Mouse (Mus musculus) small intestine, adult 10 weeks (tissue): Measurements from ENCODE around the gene Slc1a5. TPM values are rescaled to one million over a fixed set of nuclear protein-coding genes. Genes with fewer than 3 reads are reported as not detected.

Source experiments
- polyA plus RNA-seq: library from polyadenylated mRNA; stranded (reverse); fragments of 350-450 nt; fragmentation: Illumina TruSeq; extraction: RNeasy Lipid Tissue Mini Kit (QIAGEN cat#74804); gene quantifications from one replicate; pipeline ENCODE4 v1.2.3, GENCODE M21; 2014; ENCODE audit warnings: low replicate concordance

Slc1a5 gene
- 17.6 TPM for polyA plus RNA-seq

GRCm38 (mm10) chr7:16780825-16781554 lies at the start of gene Slc1a5:
Slc1a5 (plus strand) TSS chr7:16781340.

GRCm38 (mm10) chr7:16738073-16738696 lies 43.0 kb upstream of the Slc1a5 start, which contains the start of gene Ap2s1:
Ap2s1 (plus strand) TSS chr7:16738410.

GRCm38 (mm10) chr7:16815351-16815941 lies 34.3 kb downstream of the Slc1a5 start, which contains the start of gene Strn4:
Strn4 (plus strand) TSS chr7:16815889.

GRCm38 (mm10) chr7:16816475-16817122 lies 35.5 kb downstream of the Slc1a5 start, which contains the start of gene Fkrp:
Fkrp (minus strand) TSS chr7:16816732.

GRCm38 (mm10) chr7:16842645-16843063 lies 61.5 kb downstream of the Slc1a5 start, which contains the start of gene Prkd2:
Prkd2 (plus strand) TSS chr7:16842902.

Other genes starting within 250 kb of the Slc1a5 start
- gene Arhgap35, start 166.3 kb upstream of the Slc1a5 start, polyA plus RNA-seq = 5.0 TPM
- gene Ceacam15, start 105.6 kb upstream of the Slc1a5 start, polyA plus RNA-seq = not detected
- not detected for gene Ceacam9, start 59.4 kb upstream of the Slc1a5 start, polyA plus RNA-seq
- 62.1 TPM for gene Ap2s1, start 42.9 kb upstream of the Slc1a5 start, polyA plus RNA-seq
- 8.1 TPM for gene Strn4, start 34.5 kb downstream of the Slc1a5 start, polyA plus RNA-seq
- gene Fkrp, start 35.4 kb downstream of the Slc1a5 start, polyA plus RNA-seq = 2.6 TPM
- gene Prkd2, start 61.6 kb downstream of the Slc1a5 start, polyA plus RNA-seq = 0.59 TPM
- 0.93 TPM for gene Dact3, start 94.0 kb downstream of the Slc1a5 start, polyA plus RNA-seq
- not detected for gene Gng8, start 110.4 kb downstream of the Slc1a5 start, polyA plus RNA-seq
- 0.59 TPM for gene Ptgir, start 125.2 kb downstream of the Slc1a5 start, polyA plus RNA-seq
- gene Calm3, start 142.8 kb downstream of the Slc1a5 start, polyA plus RNA-seq = 15.4 TPM
- gene Pnmal2, start 163.3 kb downstream of the Slc1a5 start, polyA plus RNA-seq = 0.11 TPM
- gene Pnmal1, start 178.3 kb downstream of the Slc1a5 start, polyA plus RNA-seq = 0.30 TPM
- gene Gm42372, start 201.7 kb downstream of the Slc1a5 start, polyA plus RNA-seq = 0.30 TPM
- 0.26 TPM for gene Ccdc8, start 211.4 kb downstream of the Slc1a5 start, polyA plus RNA-seq
- gene Ppp5c, start 246.6 kb downstream of the Slc1a5 start, polyA plus RNA-seq = 8.2 TPM